Mouse (Mus musculus) Patski (cell line): ENCODE data around the gene Gm28551. TPM values are rescaled to one million over a fixed set of nuclear protein-coding genes. Genes with fewer than 3 reads are reported as not detected.
A peak's percentile ranks its signal among the peaks of the same experiment; 100 is the strongest.

Experiments used
- ATAC-seq: fragments of 100-300 bp; one replicate; pipeline ENCODE4 v1.8.0; 2021
- CTCF ChIA-PET: fragments of 350-600 bp; sonication (Branson Sonifier 250); formaldehyde crosslinking; loops from one replicate; lab custom pipeline; 2022; ENCODE audit warnings: inconsistent platforms; lab: Charles Lee
- POLR2A ChIA-PET: fragments of 350-600 bp; sonication (Branson Sonifier 250); formaldehyde crosslinking; loops from one replicate; lab custom pipeline; 2022; ENCODE audit warnings: antibody characterized with exemption, inconsistent platforms; lab: Charles Lee
- DNase-seq: peaks from one replicate; pipeline ENCODE4 v3.0.0-alpha.2; 2011; ENCODE audit warnings: low read depth, low spot score
- H3K27me3 ChIP-seq: fragments of 371-371 bp; one replicate; pipeline ENCODE4 v1.5.1; 2021
- CTCF ChIP-seq: fragments of 100-300 bp; IDR thresholded peaks from one replicate; pipeline ENCODE4 v1.5.1; 2021
- in situ Hi-C: fragments of 300-500 bp; cut with MboI; formaldehyde crosslinking; loops from 3 replicates; pipeline ENCODE4 v1.11.1; 2018; ENCODE audit warnings: low pct_unique_long_range_greater_than_20kb, mixed read lengths
- polyA plus RNA-seq: library from polyadenylated mRNA; unstranded; gene quantifications from one replicate; pipeline ENCODE4 v1.2.3, GENCODE M21; 2021

Gene Gm28551
- polyA plus RNA-seq, 1 experiment from 2014 or later, result 0.13 TPM

- TF ChIP-seq CTCF, result no peak
- in situ Hi-C loops, result no loop called here
- ChIA-PET CTCF (interaction anchor here (0.9 kb wide), 1 partner anchor 26 kb away, joined by 3 read pairs; no protein-coding TSS in a partner anchor), POLR2A (no interaction called here)
- DNase-seq (no peak), ATAC-seq (no peak)
- H3K27me3 ChIP-seq, result no peaks in the 10 kb centered on the region
These were observed 27.5 kb downstream of the Gm28551 start for GRCm38 (mm10) chr1:53324827-53325494.

DNA sequence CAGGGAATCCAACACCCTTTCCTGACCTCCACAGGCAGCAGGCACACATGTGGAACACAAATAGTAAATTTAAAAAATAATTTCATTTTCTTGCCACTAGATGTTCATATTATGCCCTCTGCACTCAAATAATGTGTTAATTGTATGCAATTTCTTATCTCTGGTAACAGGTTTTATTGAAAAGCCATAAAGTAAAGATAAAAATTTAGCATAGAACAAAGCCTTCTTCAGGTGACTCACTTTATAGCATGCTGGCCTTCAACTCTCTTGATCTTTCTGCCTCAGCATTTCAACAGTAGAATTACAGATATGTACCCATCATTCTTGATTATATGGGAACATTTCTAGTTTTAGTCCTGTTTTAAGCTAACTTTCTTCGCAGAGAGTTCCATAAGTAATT, 28.2 kb downstream of the Gm28551 start:
- in situ Hi-C loops, result no loop called here
- no peak for ATAC-seq
- no peaks in the 10 kb centered on the region for H3K27me3 ChIP-seq
- ChIA-PET POLR2A (no interaction called here), CTCF (interaction anchor here (0.9 kb wide), 1 partner anchor 26 kb away, joined by 3 read pairs; no protein-coding TSS in a partner anchor)
- no peak for DNase-seq
- no peak for TF ChIP-seq CTCF

- no peak for TF ChIP-seq CTCF
- in situ Hi-C loops, result no loop called here
- ATAC-seq, result no peak
- DNase-seq, result no peak
- ChIA-PET POLR2A (interaction anchor here (0.8 kb wide), 1 partner anchor 449 kb away, joined by 3 read pairs; no protein-coding TSS in a partner anchor), CTCF (no interaction called here)
- H3K27me3 ChIP-seq, result no peaks in the 10 kb centered on the region
These were observed 29.2 kb downstream of the Gm28551 start for GRCm38 (mm10) chr1:53323254-53323653.

DNA sequence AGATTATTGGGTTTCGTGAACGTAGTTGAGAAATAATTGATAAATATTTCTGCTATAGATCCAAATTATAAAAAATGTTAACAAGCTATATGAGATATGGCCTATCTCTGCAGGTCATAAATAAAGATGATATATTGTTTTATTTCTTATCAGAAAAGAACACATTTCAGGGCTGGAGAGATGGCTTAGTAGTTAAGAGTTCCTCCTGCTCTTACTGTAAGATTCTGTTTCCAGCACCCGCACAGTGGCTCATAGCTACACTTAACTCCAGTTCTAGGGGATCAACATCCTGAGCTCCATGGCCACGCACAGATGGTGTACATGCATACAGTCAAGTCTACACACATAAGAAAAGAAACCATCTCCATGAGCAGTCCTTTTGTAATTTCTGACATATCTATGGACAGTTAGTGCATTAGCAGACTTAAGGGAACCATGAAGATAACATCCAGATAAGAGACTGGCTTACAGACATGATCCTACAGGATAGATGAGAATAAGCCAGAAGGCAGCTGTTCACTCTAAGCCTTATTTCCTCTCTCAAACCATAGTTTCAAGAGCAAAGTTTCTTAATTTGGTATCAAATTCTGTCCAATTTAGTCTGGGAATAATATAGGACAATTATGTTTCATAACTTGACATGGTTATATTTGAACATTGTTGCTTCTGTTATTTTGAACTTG, 30.7 kb downstream of the Gm28551 start:
- no peak for TF ChIP-seq CTCF
- no peak for DNase-seq
- ChIA-PET CTCF (interaction anchor here (1.0 kb wide), 1 partner anchor 25 kb away, joined by 3 read pairs; the partner anchor contains the start of genes Gm28778, Ormdl1 and Pms1), POLR2A (interaction anchor here (0.6 kb wide), 1 partner anchor 9 kb away, joined by 4 read pairs; no protein-coding TSS in a partner anchor)
- no peak for ATAC-seq
- in situ Hi-C loops, result no loop called here
- H3K27me3 ChIP-seq, result no peaks in the 10 kb centered on the region

- TF ChIP-seq CTCF, result peak; percentile 15
- H3K27me3 ChIP-seq, result no peaks in the 10 kb centered on the region
- DNase-seq (peak; percentile 28), ATAC-seq (peak; percentile 92)
- in situ Hi-C loops, result no loop called here
- POLR2A ChIA-PET, result interaction anchor here (1.3 kb wide), 2 partner anchors 9 to 16 kb away, joined by 4 read pairs; partner anchors contain the start of genes Gm28778, Ormdl1 and Pms1
- CTCF ChIA-PET, result no interaction called here
These were observed 39.2 kb downstream of the Gm28551 start, which contains the start of gene Osgepl1 for GRCm38 (mm10) chr1:53312989-53313967. TSS of gene Osgepl1 (plus strand) at chr1:53313624.

GRCm38 (mm10) chr1:53300506-53300905, 52.0 kb downstream of the Gm28551 start:
- DNase-seq (no peak), ATAC-seq (no peak)
- no peaks in the 10 kb centered on the region for H3K27me3 ChIP-seq
- TF ChIP-seq CTCF, result no peak
- ChIA-PET CTCF (no interaction called here), POLR2A (interaction anchor here (0.7 kb wide), 1 partner anchor 109 kb away, joined by 3 read pairs; no protein-coding TSS in a partner anchor)
- in situ Hi-C loops, result no loop called here

DNA sequence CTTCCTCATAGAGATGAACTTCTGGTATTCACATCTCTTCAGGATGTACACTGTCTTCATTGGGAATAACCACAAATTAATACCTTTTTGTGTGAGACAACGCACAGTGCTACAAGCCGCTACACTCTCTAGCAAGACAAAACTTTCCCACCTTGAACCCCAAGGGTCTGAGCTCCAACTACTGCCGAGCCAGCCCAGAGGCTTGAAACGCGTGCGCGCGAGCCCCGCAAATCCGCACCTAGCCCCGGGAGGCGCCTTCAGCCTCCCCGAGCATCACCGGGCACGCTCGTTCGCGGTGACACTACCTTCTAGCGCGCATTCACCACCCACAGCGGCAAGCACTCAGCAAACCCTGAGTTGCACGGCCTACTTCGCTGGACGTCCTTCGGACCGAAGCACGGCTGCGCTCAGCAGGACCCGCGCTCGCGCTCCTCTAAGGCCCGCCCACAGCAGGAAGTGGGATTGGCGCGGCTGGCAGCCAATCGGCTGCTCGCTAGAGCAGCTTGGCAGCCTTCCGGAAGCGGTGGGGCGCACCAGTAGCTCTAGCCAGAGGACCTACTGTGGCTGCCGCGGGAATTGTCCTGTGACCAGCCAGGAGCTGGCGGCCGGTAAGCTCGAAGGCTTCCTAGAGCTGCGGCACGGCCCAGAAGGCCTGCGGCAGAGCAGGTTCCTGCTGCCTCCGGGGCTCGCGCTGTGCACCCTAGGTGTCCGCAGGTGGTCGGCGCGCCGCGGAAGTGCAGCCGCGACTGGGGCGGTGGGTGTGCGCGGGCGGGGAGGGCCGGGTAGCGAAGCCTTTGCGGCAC, 55.7 kb downstream of the Gm28551 start, which contains the start of the genes Pms1, Ormdl1 and Gm28778:
Gene Pms1 (minus strand): TSS at position 438 of the 803 bp plus-strand sequence.
Gene Ormdl1 (plus strand): TSS at position 515 of the 803 bp plus-strand sequence.
Gene Gm28778 (plus strand): TSS at position 531 of the 803 bp plus-strand sequence.
- TF ChIP-seq CTCF, result no peak
- ATAC-seq, result peak; percentile 100
- ChIA-PET POLR2A (interaction anchor here (1.0 to 1.6 kb wide), 2 partner anchors 16 to 31 kb away, joined by 3 to 4 read pairs; no protein-coding TSS in a partner anchor), CTCF (interaction anchor here (1.1 to 1.4 kb wide), 2 partner anchors 14 to 25 kb away, joined by 3 read pairs; no protein-coding TSS in a partner anchor)
- H3K27me3 ChIP-seq, result no peaks in the 10 kb centered on the region
- in situ Hi-C loops, result no loop called here
- peak; percentile 87 for DNase-seq

DNA sequence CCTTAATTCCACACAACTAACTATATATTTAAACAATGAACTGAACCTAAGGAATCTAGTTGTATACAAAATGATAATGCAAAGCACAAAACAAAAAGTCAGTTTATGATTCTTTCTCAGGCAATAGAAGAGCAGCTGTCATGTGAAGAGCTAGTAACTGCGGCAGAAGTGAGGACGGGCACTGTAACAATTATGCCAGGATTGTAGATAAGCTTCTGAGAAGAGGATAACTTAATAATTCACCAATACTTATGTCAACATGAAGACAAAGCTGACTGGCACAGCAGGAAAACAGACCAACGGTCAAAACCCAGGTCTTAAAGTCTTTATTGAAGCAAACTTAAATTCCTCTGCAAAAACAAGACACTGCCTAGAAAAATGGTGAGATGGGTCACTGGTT, 61.3 kb downstream of the Gm28551 start:
- TF ChIP-seq CTCF, result no peak
- no peaks in the 10 kb centered on the region for H3K27me3 ChIP-seq
- DNase-seq (no peak), ATAC-seq (no peak)
- ChIA-PET CTCF (no interaction called here), POLR2A (no interaction called here)
- in situ Hi-C loops, result no loop called here

Other genes starting within 250 kb of the Gm28551 start
- gene 1700019A02Rik, start 165.0 kb downstream of the Gm28551 start, polyA plus RNA-seq, result not detected
- 7.1 TPM for gene Pms1, start 55.6 kb downstream of the Gm28551 start, polyA plus RNA-seq
- gene Ormdl1, start 55.6 kb downstream of the Gm28551 start, polyA plus RNA-seq, result 24.4 TPM
- gene Gm28778, start 55.6 kb downstream of the Gm28551 start, polyA plus RNA-seq, result not detected
- 16.2 TPM for gene Osgepl1, start 39.0 kb downstream of the Gm28551 start, polyA plus RNA-seq
- gene Asdurf, start within 50 bp of the Gm28551 start, polyA plus RNA-seq, result not detected
- 33.7 TPM for gene Asnsd1, start 85 bp upstream of the Gm28551 start, polyA plus RNA-seq